Mouse (Mus musculus): ENCODE results near the gene Oasl2. TPM values are rescaled to one million over a fixed set of nuclear protein-coding genes. Genes with fewer than 3 reads are reported as not detected.
"Not testable (repeated sequence)": the region's sequence is repeated elsewhere in the genome, so short reads cannot be mapped to it uniquely, and the experiment has no call there.

The Oasl2 gene
- polyA plus RNA-seq, 1 experiment from 2014 or later, result 1.5 TPM

DNA sequence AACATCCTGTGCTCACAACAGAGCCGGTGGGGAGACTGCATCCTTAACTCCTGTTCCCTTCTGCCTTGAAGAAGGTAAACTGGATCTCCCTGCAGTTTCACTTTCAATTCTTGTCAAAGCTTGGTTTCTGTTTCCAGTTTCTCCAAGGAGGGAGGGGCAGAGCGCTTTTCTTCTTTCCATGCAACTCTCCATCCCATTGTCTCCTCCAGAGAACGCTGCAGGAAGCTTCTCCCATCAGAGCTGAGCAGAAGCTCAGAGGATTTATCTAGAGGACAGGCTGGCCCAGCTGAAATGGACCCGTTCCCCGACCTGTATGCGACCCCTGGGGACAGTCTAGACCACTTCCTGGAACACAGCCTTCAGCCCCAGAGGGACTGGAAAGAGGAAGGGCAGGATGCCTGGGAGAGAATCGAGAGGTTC, 648 bp downstream of the Oasl2 start:
- no peak overlapping the region for H3K27ac ChIP-seq (ENCODE audit: low read depth, low read length)
- H3K9ac ChIP-seq (ENCODE audit: low read depth, low read length), result no peak overlapping the region
- no peak overlapping the region for H3K4me2 ChIP-seq (replicated peaks; ENCODE audit: low read depth, low read length)

DNA sequence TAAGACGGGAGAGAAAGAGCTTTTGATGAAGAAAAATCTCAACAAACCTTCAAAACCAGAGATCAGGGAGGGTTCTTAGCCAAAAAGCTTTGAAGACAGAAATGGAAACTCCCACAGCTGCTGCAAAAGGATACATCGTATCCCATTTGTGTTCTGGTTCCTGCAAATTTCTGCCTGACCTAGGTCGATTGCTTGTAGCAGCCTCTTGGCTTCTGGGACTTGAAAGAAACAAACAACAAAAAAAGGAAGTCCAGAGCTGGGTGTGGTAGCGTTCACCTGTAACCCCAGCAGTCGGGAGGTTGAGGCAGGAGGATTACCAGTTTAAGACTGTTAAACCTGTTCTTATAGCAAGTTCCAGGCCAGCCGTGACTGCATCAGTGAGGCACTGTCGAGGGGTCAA, 2.1 kb downstream of the Oasl2 start:
- H3K9ac ChIP-seq (ENCODE audit: low read depth, low read length), result no peak overlapping the region
- no peak overlapping the region for H3K4me2 ChIP-seq (replicated peaks; ENCODE audit: low read depth, low read length)
- DNase-seq (ENCODE audit: low spot score) (no peak), ATAC-seq (ENCODE audit: low FRiP score) (no peak)
- H3K27me3 ChIP-seq (ENCODE audit: control insufficient read depth, insufficient read depth, low read length), result no peaks in the 10 kb centered on the region
- H3K36me3 ChIP-seq (ENCODE audit: control insufficient read depth, insufficient read depth, low read length), result no peaks in the 10 kb centered on the region
- H3K4me3 ChIP-seq (ENCODE audit: low read depth, low read length), result no peak overlapping the region
- WGBS, result 87% methylated on average over 7 of the region's 7 CpGs
- H3K27ac ChIP-seq (ENCODE audit: low read depth, low read length), result no peak overlapping the region
- no peaks in the 10 kb centered on the region; the same call in 1 of the 2 replicates for H3K4me1 ChIP-seq (replicated peaks; ENCODE audit: control insufficient read depth, insufficient read depth, low read length)
- no peaks in the 10 kb centered on the region for H3K9me3 ChIP-seq (ENCODE audit: control insufficient read depth, low read length)

More for the DNA sequence above, 648 bp downstream of the Oasl2 start:
- no peaks in the 10 kb centered on the region; the same call in 1 of the 2 replicates for H3K4me1 ChIP-seq (replicated peaks; ENCODE audit: control insufficient read depth, insufficient read depth, low read length)
- no peaks in the 10 kb centered on the region for H3K36me3 ChIP-seq (ENCODE audit: control insufficient read depth, insufficient read depth, low read length)
- ATAC-seq (ENCODE audit: low FRiP score) (no peak), DNase-seq (ENCODE audit: low spot score) (no peak)
- 14% methylated on average over 7 of the region's 7 CpGs for WGBS
- no peaks in the 10 kb centered on the region for H3K9me3 ChIP-seq (ENCODE audit: control insufficient read depth, low read length)
- no peak overlapping the region for H3K4me3 ChIP-seq (ENCODE audit: low read depth, low read length)
- H3K27me3 ChIP-seq (ENCODE audit: control insufficient read depth, insufficient read depth, low read length), result no peaks in the 10 kb centered on the region

DNA sequence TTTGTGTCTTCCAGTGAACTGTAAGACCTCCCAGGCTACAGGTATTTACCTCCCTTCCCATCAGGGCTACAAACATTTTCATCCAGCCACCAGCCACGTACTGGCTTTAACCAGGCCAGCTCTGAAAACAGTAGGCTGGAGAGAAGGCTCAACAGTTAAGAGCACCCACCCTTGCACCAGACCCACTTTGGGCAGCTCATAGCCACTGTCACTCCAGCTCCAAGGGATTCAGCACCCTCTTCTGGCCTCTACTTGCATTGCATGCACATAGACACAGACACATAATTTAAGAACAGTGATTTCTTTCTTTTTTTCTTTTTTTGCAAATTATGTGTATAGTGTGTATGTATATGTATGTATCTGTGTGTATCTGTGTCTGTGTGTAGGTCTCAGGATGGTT, 5.7 kb downstream of the Oasl2 start:
- H3K27me3 ChIP-seq (ENCODE audit: control insufficient read depth, insufficient read depth, low read length), result no peaks in the 10 kb centered on the region
- H3K27ac ChIP-seq (ENCODE audit: low read depth, low read length), result no peak overlapping the region
- H3K9me3 ChIP-seq (ENCODE audit: control insufficient read depth, low read length), result no peaks in the 10 kb centered on the region
- WGBS, result 40% methylated on average over 1 of the region's 1 CpGs
- H3K4me2 ChIP-seq (replicated peaks; ENCODE audit: low read depth, low read length), result no peak overlapping the region
- no peak overlapping the region for H3K9ac ChIP-seq (ENCODE audit: low read depth, low read length)
- DNase-seq (ENCODE audit: low spot score) (peak; percentile 66), ATAC-seq (ENCODE audit: low FRiP score) (no peak)
- H3K4me1 ChIP-seq (replicated peaks; ENCODE audit: control insufficient read depth, insufficient read depth, low read length), result no peaks in the 10 kb centered on the region; the same call in 1 of the 2 replicates
- no peaks in the 10 kb centered on the region for H3K36me3 ChIP-seq (ENCODE audit: control insufficient read depth, insufficient read depth, low read length)
- H3K4me3 ChIP-seq (ENCODE audit: low read depth, low read length), result no peak overlapping the region

DNA sequence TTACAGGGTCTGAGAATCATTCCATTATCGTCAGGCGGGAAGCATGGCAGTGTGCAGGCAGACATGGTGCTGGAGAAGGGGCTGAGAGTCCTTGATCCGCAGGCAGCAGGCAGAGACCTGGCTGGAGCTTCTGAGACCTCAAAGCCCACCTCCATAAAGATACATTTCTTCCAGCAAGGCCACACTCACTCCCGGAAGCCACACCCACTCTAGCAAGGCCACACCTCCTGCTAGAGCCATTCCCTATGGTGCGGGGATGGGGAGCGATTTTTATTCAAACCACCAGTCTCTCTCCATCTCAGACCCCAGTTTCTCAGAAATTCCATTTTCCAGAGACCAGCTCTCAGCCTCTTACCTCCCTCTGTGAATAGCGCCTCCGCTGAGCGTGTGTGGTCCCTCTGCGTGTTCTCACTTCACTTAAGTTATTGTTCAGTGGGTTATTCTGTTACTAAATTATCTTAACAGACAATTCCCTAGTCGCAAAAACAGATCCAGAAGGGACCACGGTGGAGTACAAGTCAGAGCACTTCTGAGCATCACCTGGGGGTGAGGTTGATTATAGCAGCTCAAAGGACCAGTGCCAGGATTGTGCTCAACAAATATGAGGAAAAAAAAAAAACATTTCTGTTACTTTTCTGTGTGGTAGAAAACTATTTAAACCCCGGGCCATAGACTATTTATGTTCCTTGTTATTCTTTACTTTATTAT, 12.0 kb downstream of the Oasl2 start:
- H3K27ac ChIP-seq (ENCODE audit: low read depth, low read length), result no peak overlapping the region
- no peak overlapping the region for H3K9ac ChIP-seq (ENCODE audit: low read depth, low read length)
- WGBS, result 50% methylated on average over 13 of the region's 13 CpGs
- ATAC-seq (ENCODE audit: low FRiP score), result no peak
- no peaks in the 10 kb centered on the region for H3K36me3 ChIP-seq (ENCODE audit: control insufficient read depth, insufficient read depth, low read length)
- H3K9me3 ChIP-seq (ENCODE audit: control insufficient read depth, low read length), result no peaks in the 10 kb centered on the region
- no peaks in the 10 kb centered on the region for H3K4me1 ChIP-seq (replicated peaks; ENCODE audit: control insufficient read depth, insufficient read depth, low read length)
- H3K4me3 ChIP-seq (ENCODE audit: low read depth, low read length), result no peak overlapping the region
- peak; percentile 11 for DNase-seq (ENCODE audit: low spot score)
- H3K27me3 ChIP-seq (ENCODE audit: control insufficient read depth, insufficient read depth, low read length), result no peaks in the 10 kb centered on the region
- no peak overlapping the region for H3K4me2 ChIP-seq (replicated peaks; ENCODE audit: low read depth, low read length)

DNA sequence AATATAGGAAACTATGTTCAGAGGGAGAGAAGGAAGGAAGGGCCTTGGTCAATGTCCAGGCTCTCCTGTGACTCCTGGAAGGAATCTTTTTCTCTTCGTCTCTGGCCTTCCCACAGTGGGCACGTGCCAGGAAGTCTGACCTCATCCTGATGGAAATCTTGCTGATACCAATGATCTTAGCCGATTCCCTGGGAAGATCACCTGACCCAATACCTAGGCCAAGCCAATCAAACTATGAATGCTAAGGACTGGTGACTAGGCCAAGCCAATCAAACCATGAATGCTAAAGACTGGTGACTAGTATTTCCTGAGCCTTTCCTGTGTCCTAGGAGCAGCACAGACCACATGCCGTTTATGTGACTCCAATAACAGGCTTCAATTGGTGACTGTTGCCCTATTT, 16.9 kb downstream of the Oasl2 start:
- Histone ChIP-seq H3K27ac (ENCODE audit: low read depth, low read length) (no peak overlapping the region), H3K36me3 (ENCODE audit: control insufficient read depth, insufficient read depth, low read length) (no peaks in the 10 kb centered on the region), H3K4me1 (replicated peaks; ENCODE audit: control insufficient read depth, insufficient read depth, low read length) (no peaks in the 10 kb centered on the region), H3K27me3 (ENCODE audit: control insufficient read depth, insufficient read depth, low read length) (no peaks in the 10 kb centered on the region), H3K9ac (ENCODE audit: low read depth, low read length) (no peak overlapping the region), H3K9me3 (ENCODE audit: control insufficient read depth, low read length) (no peaks in the 10 kb centered on the region), H3K4me3 (ENCODE audit: low read depth, low read length) (no peak overlapping the region), H3K4me2 (replicated peaks; ENCODE audit: low read depth, low read length) (no peak overlapping the region)
- ATAC-seq (ENCODE audit: low FRiP score) (no peak), DNase-seq (ENCODE audit: low spot score) (no peak)
- 78% methylated on average over 4 of the region's 4 CpGs for WGBS

DNA sequence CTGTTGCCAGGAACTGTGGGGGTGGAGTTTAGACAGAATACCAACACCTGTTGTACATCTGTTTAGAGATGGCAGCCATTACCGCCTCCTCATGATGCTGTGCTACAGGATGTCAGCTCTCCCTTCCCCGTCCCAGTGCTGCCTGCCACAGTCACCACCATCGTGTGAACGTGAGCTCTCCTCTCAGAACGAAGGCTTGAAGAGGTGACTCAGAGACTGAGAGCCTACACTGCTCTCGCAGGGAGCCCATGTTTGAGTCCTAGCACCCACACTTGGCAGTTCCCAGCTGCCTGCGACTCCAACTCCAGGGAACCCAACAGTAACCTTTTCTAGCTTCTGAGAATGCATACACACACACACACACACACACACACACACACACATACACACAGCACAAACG, 18.1 kb downstream of the Oasl2 start:
- Histone ChIP-seq H3K4me2 (replicated peaks; ENCODE audit: low read depth, low read length) (no peak overlapping the region), H3K27me3 (ENCODE audit: control insufficient read depth, insufficient read depth, low read length) (no peaks in the 10 kb centered on the region), H3K9ac (ENCODE audit: low read depth, low read length) (no peak overlapping the region), H3K4me1 (replicated peaks; ENCODE audit: control insufficient read depth, insufficient read depth, low read length) (no peaks in the 10 kb centered on the region), H3K4me3 (ENCODE audit: low read depth, low read length) (no peak overlapping the region), H3K36me3 (ENCODE audit: control insufficient read depth, insufficient read depth, low read length) (no peaks in the 10 kb centered on the region), H3K9me3 (ENCODE audit: control insufficient read depth, low read length) (no peaks in the 10 kb centered on the region), H3K27ac (ENCODE audit: low read depth, low read length) (no peak overlapping the region)
- DNase-seq (ENCODE audit: low spot score) (no peak), ATAC-seq (ENCODE audit: low FRiP score) (no peak)
- WGBS, result 90% methylated on average over 8 of the region's 8 CpGs

DNA sequence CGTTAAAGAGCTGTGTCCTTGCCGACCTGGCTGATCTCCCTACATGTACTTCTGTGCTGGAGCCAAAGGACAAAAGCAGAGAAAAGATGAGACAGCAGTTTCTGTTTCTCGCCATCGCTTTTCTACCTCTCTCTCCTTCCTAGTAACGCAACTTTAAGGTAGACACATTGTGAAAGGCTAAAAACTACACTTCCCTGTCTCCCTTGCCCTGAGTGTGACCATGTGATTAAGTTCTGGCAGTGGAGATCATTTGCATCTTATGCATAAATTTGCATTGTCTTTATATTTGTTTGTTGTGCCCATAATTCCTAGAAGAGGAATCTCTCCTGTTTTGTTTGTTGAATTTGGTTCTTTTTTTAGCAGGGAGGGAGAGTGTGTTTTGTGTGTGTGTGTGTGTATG, 19.1 kb downstream of the Oasl2 start:
- DNase-seq (ENCODE audit: low spot score), result no peak
- no peaks in the 10 kb centered on the region for H3K4me1 ChIP-seq (replicated peaks; ENCODE audit: control insufficient read depth, insufficient read depth, low read length)
- no peak overlapping the region for H3K4me3 ChIP-seq (ENCODE audit: low read depth, low read length)
- no peak overlapping the region for H3K27ac ChIP-seq (ENCODE audit: low read depth, low read length)
- H3K4me2 ChIP-seq (replicated peaks; ENCODE audit: low read depth, low read length), result no peak overlapping the region
- no peaks in the 10 kb centered on the region for H3K36me3 ChIP-seq (ENCODE audit: control insufficient read depth, insufficient read depth, low read length)
- H3K9ac ChIP-seq (ENCODE audit: low read depth, low read length), result no peak overlapping the region
- ATAC-seq (ENCODE audit: low FRiP score), result no peak
- no peaks in the 10 kb centered on the region for H3K27me3 ChIP-seq (ENCODE audit: control insufficient read depth, insufficient read depth, low read length)
- no peaks in the 10 kb centered on the region for H3K9me3 ChIP-seq (ENCODE audit: control insufficient read depth, low read length)
- 82% methylated on average over 5 of the region's 5 CpGs for WGBS

DNA sequence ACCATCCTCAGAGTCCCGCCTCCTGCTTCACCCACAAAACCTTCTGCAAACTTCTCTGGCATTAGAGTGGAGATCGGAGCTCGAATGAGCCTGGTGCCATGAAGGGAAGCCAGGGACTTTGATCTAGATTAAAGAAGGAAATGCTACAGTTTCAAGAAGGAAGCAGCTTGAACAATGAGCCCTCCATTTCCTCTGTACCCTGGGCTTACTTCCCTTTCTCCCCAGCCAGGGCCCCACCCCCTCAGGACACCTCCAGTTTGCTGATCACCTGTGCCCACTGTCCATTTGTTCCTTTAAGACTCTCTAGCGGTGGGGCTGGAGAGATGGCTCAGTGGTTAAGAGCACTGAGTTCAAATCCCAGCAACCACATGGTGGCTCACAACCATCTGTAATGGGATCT, 20.0 kb downstream of the Oasl2 start:
- ATAC-seq (ENCODE audit: low FRiP score) (no peak), DNase-seq (ENCODE audit: low spot score) (no peak)
- Histone ChIP-seq H3K4me2 (replicated peaks; ENCODE audit: low read depth, low read length) (no peak overlapping the region), H3K9ac (ENCODE audit: low read depth, low read length) (no peak overlapping the region), H3K27me3 (ENCODE audit: control insufficient read depth, insufficient read depth, low read length) (no peaks in the 10 kb centered on the region), H3K27ac (ENCODE audit: low read depth, low read length) (no peak overlapping the region), H3K4me1 (replicated peaks; ENCODE audit: control insufficient read depth, insufficient read depth, low read length) (no peaks in the 10 kb centered on the region), H3K9me3 (ENCODE audit: control insufficient read depth, low read length) (no peaks in the 10 kb centered on the region), H3K36me3 (ENCODE audit: control insufficient read depth, insufficient read depth, low read length) (no peaks in the 10 kb centered on the region), H3K4me3 (ENCODE audit: low read depth, low read length) (no peak overlapping the region)
- WGBS, result 81% methylated on average over 4 of the region's 4 CpGs

DNA sequence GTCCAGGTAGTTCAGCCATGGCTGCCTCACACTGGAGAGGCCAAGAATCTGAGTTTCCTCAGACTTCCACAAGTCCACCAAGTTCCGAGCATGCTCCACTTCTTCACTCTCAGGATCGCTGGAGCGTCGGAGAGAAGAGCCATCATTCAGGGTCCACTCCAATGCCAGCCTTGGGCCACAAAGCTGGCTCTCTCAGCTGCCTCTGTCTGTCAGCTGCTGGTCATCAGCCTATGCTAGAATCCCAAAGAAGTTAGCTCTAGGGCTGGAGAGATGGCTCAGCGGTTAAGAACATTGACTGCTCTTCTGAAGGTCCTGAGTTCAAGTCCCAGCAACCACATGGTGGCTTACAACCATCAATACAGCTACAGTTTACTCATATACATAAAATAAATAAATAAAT, 20.6 kb downstream of the Oasl2 start:
- not testable (repeated sequence) for H3K4me2 ChIP-seq (replicated peaks; ENCODE audit: low read depth, low read length); H3K4me1 ChIP-seq (replicated peaks; ENCODE audit: control insufficient read depth, insufficient read depth, low read length); H3K27me3 ChIP-seq (ENCODE audit: control insufficient read depth, insufficient read depth, low read length); ATAC-seq (ENCODE audit: low FRiP score); H3K27ac ChIP-seq (ENCODE audit: low read depth, low read length); DNase-seq (ENCODE audit: low spot score); H3K36me3 ChIP-seq (ENCODE audit: control insufficient read depth, insufficient read depth, low read length); H3K9ac ChIP-seq (ENCODE audit: low read depth, low read length); H3K9me3 ChIP-seq (ENCODE audit: control insufficient read depth, low read length); H3K4me3 ChIP-seq (ENCODE audit: low read depth, low read length)
- WGBS, result 96% methylated on average over 5 of the region's 5 CpGs

Measured in hindbrain, embryonic 11.5 days (tissue).